Mouse (Mus musculus) liver, embryonic 15.5 days (tissue): ENCODE results near the gene Neurog2. TPM values are rescaled to one million over a fixed set of nuclear protein-coding genes. Genes with fewer than 3 reads are reported as not detected.

ENCODE experiments used
- ATAC-seq: fragments of 200-750 bp; cut with Nextera tagmentation; 2 replicates; pipeline ENCODE4 v1.8.0; 2017; ENCODE audit warnings: moderate number of reproducible peaks, mild to moderate bottlenecking, moderate library complexity; ENCODE audit not compliant: insufficient read depth
- H3K27ac ChIP-seq: fragments of 300-500 bp; sonication (generic); replicated peaks from 2 replicates; pipeline ENCODE4 v1.5.1; 2015; ENCODE audit warnings: mild to moderate bottlenecking, inconsistent platforms
- H3K27me3 ChIP-seq: fragments of 300-500 bp; sonication (generic); 2 replicates; pipeline ENCODE4 v1.6.1; 2015; ENCODE audit warnings: mild to moderate bottlenecking, inconsistent platforms
- H3K36me3 ChIP-seq: fragments of 300-500 bp; sonication (generic); replicated peaks from 2 replicates; pipeline ENCODE4 v1.6.1; 2015; ENCODE audit warnings: moderate library complexity, mild to moderate bottlenecking, inconsistent platforms
- H3K4me1 ChIP-seq: fragments of 300-500 bp; sonication (generic); replicated peaks from 2 replicates; pipeline ENCODE4 v1.6.1; 2015; ENCODE audit warnings: inconsistent platforms
- H3K4me2 ChIP-seq: fragments of 300-500 bp; sonication (generic); 2 replicates; pipeline ENCODE4 v1.6.1; 2015; ENCODE audit warnings: moderate library complexity, mild to moderate bottlenecking, inconsistent platforms
- H3K4me3 ChIP-seq: fragments of 300-500 bp; sonication (generic); replicated peaks from 2 replicates; pipeline ENCODE4 v1.5.1; 2015; ENCODE audit warnings: mild to moderate bottlenecking, inconsistent platforms
- H3K9ac ChIP-seq: fragments of 300-500 bp; sonication (generic); 2 replicates; pipeline ENCODE4 v1.6.1; 2015; ENCODE audit warnings: moderate library complexity, mild to moderate bottlenecking, inconsistent platforms
- H3K9me3 ChIP-seq: fragments of 300-500 bp; sonication (generic); replicated peaks from 2 replicates; pipeline ENCODE4 v1.6.1; 2016; ENCODE audit warnings: inconsistent platforms
- WGBS: fragments of 180-500 bp; shearing (Covaris S2); methylation state at CpG from one replicate; pipeline ENCODE4 v1.1.7; 2015; ENCODE audit warnings: mixed read lengths; ENCODE audit not compliant: insufficient replicate concordance; 5-methylcytosine and 5-hydroxymethylcytosine counted together
- polyA plus RNA-seq: library from polyadenylated mRNA; unstranded; fragments of >200 nt; fragmentation: Nextera tagmentation; extraction: Ambion mirVana; gene quantifications from 2 replicates; pipeline ENCODE4 v1.2.1, GENCODE M21; 2015

Gene Neurog2
- polyA plus RNA-seq, result not detected in 2 replicates

- Histone ChIP-seq H3K4me2 (peak within 1 kb of the TSS; percentile 59), H3K36me3 (no peaks in the 10 kb centered on the region), H3K9ac (no peak within 1 kb of the TSS), H3K9me3 (no peaks in the 10 kb centered on the region), H3K4me1 (peaks cover 24% of the 10 kb centered on the region), H3K4me3 (peak within 1 kb of the TSS; percentile 40), H3K27ac (no peak within 1 kb of the TSS), H3K27me3 (peaks cover 96% of the 10 kb centered on the region)
- 1% methylated on average over 92 of the region's 92 CpGs for WGBS
- ATAC-seq, result no peak
These were observed at the start of gene Neurog2 for GRCm38 (mm10) chr3:127633080-127634032. Gene Neurog2, plus strand, starts transcription at chr3:127633135.

- 67% methylated on average over 1 of the region's 1 CpGs for WGBS
- H3K27ac ChIP-seq, result no peak overlapping the region
- ATAC-seq, result no peak
These were observed 35.8 kb upstream of the Neurog2 start for GRCm38 (mm10) chr3:127597136-127597535.

DNA sequence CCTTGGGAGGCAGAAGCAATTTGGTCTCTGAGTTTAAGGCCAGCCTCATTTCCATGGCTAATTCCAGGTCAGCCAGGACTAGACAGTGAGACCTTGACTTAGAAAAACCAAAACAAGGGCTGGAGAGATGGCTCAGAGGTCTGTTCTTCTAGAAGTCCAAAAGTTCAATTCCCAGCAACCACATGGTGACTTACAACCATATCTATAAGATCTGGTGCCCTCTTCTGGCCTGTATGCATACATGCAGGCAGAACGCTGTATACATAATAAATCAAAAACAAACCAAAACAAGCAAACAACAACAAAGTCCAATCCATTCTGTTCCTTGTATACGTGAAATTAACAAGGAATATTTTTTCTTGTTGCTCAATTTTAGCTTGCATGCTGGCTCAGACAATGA, 24.8 kb upstream of the Neurog2 start:
- Histone ChIP-seq H3K4me1 (no peaks in the 10 kb centered on the region), H3K4me3 (no peak overlapping the region), H3K9me3 (no peaks in the 10 kb centered on the region), H3K27ac (no peak overlapping the region), H3K36me3 (peaks cover 67% of the 10 kb centered on the region), H3K27me3 (no peaks in the 10 kb centered on the region), H3K9ac (no peak overlapping the region), H3K4me2 (no peak overlapping the region)
- ATAC-seq, result no peak
- 84% methylated on average over 2 of the region's 2 CpGs for WGBS

More at GRCm38 (mm10) chr3:127597136-127597535, 35.8 kb upstream of the Neurog2 start:
- Histone ChIP-seq H3K4me1 (no peaks in the 10 kb centered on the region), H3K36me3 (peaks cover 78% of the 10 kb centered on the region), H3K9me3 (no peaks in the 10 kb centered on the region), H3K9ac (no peak overlapping the region), H3K4me3 (no peak overlapping the region), H3K27me3 (no peaks in the 10 kb centered on the region), H3K4me2 (no peak overlapping the region)

GRCm38 (mm10) chr3:127625296-127625695, 7.6 kb upstream of the Neurog2 start:
- Histone ChIP-seq H3K4me2 (peak overlapping the region; percentile 68), H3K4me1 (peaks cover 10% of the 10 kb centered on the region), H3K9ac (no peak overlapping the region), H3K27me3 (peaks cover 75% of the 10 kb centered on the region), H3K36me3 (no peaks in the 10 kb centered on the region), H3K4me3 (peak overlapping the region; percentile 42), H3K9me3 (no peaks in the 10 kb centered on the region), H3K27ac (no peak overlapping the region)
- WGBS, result 1% methylated on average over 36 of the region's 36 CpGs
- peak; percentile 42; the same call in 1 of the 2 replicates for ATAC-seq

GRCm38 (mm10) chr3:127625701-127626399, 7.1 kb upstream of the Neurog2 start:
- Histone ChIP-seq H3K4me2 (peak overlapping the region; percentile 68), H3K4me3 (peak overlapping the region; percentile 42), H3K9me3 (no peaks in the 10 kb centered on the region), H3K36me3 (no peaks in the 10 kb centered on the region), H3K27me3 (peaks cover 81% of the 10 kb centered on the region), H3K9ac (no peak overlapping the region), H3K27ac (no peak overlapping the region), H3K4me1 (peaks cover 10% of the 10 kb centered on the region)
- WGBS, result 1% methylated on average over 28 of the region's 28 CpGs
- no peak for ATAC-seq

GRCm38 (mm10) chr3:127626524-127626923, 6.4 kb upstream of the Neurog2 start:
- Histone ChIP-seq H3K27ac (no peak overlapping the region), H3K36me3 (no peaks in the 10 kb centered on the region), H3K4me2 (no peak overlapping the region), H3K4me3 (no peak overlapping the region), H3K9ac (no peak overlapping the region), H3K9me3 (no peaks in the 10 kb centered on the region), H3K27me3 (peaks cover 87% of the 10 kb centered on the region), H3K4me1 (peaks cover 10% of the 10 kb centered on the region)
- no peak for ATAC-seq
- WGBS, result 5% methylated on average over 3 of the region's 3 CpGs

DNA sequence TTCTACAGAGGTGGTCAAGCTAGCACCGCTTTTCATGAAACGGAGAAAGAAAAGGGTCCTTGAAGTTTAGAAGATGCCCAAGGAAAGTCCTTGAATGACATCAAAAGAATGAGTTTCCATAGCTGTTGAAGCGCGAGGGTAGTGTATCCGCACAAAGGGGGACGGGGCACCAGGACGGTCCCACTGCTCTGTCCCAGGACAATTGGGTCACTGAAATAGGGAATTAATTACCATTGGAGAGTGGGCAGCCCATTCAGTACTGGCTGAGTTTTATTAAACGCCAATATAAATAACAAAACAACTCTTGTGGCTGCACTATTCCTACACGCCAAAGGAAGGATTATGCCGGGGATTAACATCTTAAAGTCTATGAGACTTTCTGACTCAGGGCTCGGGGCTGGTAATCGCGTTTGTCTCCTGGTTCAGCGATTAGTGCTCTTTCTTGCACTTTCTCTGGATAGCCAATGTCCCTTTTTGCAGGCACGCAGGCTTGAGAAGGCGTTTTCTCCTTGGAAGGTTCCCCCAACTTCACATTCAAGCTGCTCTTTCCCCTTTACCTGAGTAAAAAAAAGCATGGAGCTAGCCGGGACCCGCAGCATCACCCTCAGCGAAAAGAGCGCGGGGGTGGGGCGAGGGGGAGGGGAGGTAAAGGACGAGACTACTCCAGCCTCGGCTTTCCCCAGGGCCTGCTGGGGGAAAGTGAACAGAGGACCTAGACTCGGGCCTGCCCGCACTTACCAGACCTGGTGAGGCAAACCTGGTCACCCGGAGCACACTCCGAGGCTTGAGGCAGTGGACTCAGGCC, 5.6 kb upstream of the Neurog2 start:
- no peaks in the 10 kb centered on the region for H3K36me3 ChIP-seq
- peaks cover 12% of the 10 kb centered on the region for H3K4me1 ChIP-seq
- H3K4me3 ChIP-seq, result no peak overlapping the region
- 2% methylated on average over 28 of the region's 28 CpGs for WGBS
- no peak overlapping the region for H3K9ac ChIP-seq
- no peaks in the 10 kb centered on the region for H3K9me3 ChIP-seq
- H3K27ac ChIP-seq, result no peak overlapping the region
- no peak for ATAC-seq
- no peak overlapping the region for H3K4me2 ChIP-seq
- peaks cover 93% of the 10 kb centered on the region for H3K27me3 ChIP-seq

DNA sequence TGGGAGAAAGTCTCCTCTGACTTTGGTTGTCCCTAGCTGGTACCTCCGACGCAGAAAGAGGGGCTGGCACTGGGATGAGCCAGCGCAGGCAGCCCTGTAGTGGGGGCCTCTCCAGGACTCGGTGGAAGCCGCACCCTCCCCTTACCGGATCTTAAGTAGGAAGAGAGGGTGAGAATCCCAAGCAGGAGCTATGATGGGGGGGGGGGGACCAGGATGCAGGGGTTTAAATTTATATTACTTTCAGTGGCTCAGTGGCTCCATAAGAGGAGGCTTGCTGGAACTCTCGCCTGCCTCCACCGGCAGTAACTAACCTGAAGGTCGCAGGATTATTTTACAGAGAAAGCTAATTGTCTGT, 5.0 kb upstream of the Neurog2 start:
- Histone ChIP-seq H3K9ac (no peak overlapping the region), H3K4me1 (peaks cover 17% of the 10 kb centered on the region), H3K4me2 (no peak overlapping the region), H3K4me3 (no peak overlapping the region), H3K9me3 (no peaks in the 10 kb centered on the region), H3K27ac (no peak overlapping the region), H3K27me3 (peaks cover 96% of the 10 kb centered on the region), H3K36me3 (no peaks in the 10 kb centered on the region)
- WGBS, result 5% methylated on average over 9 of the region's 9 CpGs
- no peak for ATAC-seq

DNA sequence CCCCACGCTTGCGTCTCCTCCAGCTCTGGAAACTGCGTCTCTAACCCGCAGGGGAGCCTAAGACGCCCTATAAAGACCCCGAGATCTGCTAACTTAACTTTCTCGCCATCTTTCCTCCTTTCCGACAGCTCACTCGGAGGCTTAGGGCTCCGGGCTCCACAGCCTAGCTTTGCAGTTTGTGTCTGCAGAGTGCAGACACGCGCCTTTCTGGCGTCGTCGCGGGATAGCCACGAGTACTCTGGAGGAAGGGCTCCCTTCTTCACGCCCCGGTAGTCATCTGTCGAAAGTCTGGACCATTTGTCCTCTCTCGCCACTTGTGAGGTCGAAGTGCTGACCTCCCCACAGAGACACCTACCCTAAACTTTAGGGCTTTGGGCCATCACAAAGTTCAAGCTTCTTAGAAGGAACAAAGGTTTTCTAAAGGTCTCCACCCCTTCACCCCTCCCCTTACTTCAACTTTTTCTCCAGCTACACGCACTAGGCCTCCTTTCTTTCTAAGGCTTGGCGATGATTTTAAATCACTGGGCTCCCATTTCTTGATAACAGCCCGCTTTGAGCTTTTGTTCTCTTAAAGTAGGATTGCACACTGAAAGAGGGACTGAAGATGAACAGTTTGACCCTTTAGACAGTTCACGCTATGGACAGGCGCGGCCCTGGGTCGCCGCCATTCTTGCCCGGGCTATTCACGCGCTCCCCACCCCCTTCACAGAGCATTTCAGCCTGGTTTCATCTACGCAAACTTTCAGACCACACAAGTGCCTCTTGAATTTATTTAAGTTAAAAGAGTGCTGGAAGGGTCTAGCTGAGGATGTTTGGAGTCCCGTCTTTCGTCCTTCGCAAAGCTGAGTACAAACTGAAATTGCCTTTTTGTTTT, 4.4 kb upstream of the Neurog2 start:
- Histone ChIP-seq H3K9me3 (no peaks in the 10 kb centered on the region), H3K4me1 (peaks cover 24% of the 10 kb centered on the region), H3K36me3 (no peaks in the 10 kb centered on the region), H3K4me3 (no peak overlapping the region), H3K27ac (no peak overlapping the region), H3K9ac (no peak overlapping the region), H3K27me3 (peaks cover 96% of the 10 kb centered on the region), H3K4me2 (no peak overlapping the region)
- 2% methylated on average over 37 of the region's 37 CpGs for WGBS
- no peak for ATAC-seq

DNA sequence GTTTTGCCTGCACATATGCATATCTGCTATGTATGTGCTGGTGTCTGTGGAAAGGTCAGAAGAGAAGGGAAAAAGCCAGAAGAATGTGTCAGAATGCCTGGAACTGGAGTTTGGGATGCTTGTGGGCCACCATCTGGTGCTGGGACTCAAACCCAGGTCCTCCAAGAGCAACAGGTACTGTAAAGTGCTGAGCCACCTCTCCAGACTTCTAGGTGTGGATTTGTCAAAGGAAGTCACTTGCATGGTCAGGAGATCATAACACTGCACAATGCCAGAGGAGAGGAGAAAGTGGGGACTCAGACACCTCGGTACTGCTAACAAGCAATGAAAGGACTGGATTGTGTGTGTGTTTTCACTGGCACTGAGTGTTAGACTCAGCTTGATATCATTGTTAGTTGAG, 2.7 kb upstream of the Neurog2 start:
- peaks cover 35% of the 10 kb centered on the region for H3K4me1 ChIP-seq
- no peak overlapping the region for H3K4me3 ChIP-seq
- no peaks in the 10 kb centered on the region for H3K36me3 ChIP-seq
- no peak overlapping the region for H3K27ac ChIP-seq
- H3K4me2 ChIP-seq, result no peak overlapping the region
- no peak for ATAC-seq
- H3K9ac ChIP-seq, result no peak overlapping the region
- 6% methylated on average over 1 of the region's 1 CpGs for WGBS
- no peaks in the 10 kb centered on the region for H3K9me3 ChIP-seq
- H3K27me3 ChIP-seq, result peaks cover 98% of the 10 kb centered on the region
